Mouse (Mus musculus) neural tube, embryonic 11.5 days (tissue): ENCODE measurements at regions not wholly inside any gene's neighbourhood (a gene's known extent, or its start where the extent isn't known, plus 50 kb on each side); places are given as distances from the start of the nearest gene placed in this dataset.

Source experiments
- ATAC-seq: fragments of 200-750 bp; cut with Nextera tagmentation; 2 replicates; pipeline ENCODE4 v1.8.0; 2017; ENCODE audit warnings: moderate number of reproducible peaks, mild to moderate bottlenecking, moderate TSS enrichment, moderate library complexity; ENCODE audit not compliant: insufficient read depth, low FRiP score, low TSS enrichment
- DNase-seq: peaks from one replicate; pipeline ENCODE4 v3.0.0-alpha.2; 2015; ENCODE audit warnings: low spot score
- H3K27ac ChIP-seq: fragments of 300-500 bp; sonication (generic); 2 replicates; pipeline ENCODE4 v1.5.1; 2014; ENCODE audit warnings: low read depth, mild to moderate bottlenecking, low read length
- H3K27me3 ChIP-seq: fragments of 300-500 bp; sonication (generic); 2 replicates; pipeline ENCODE4 v1.6.1; 2014; ENCODE audit warnings: mild to moderate bottlenecking, low read length, mixed read lengths; ENCODE audit not compliant: control insufficient read depth, insufficient read depth
- H3K36me3 ChIP-seq: fragments of 300-500 bp; sonication (generic); 2 replicates; pipeline ENCODE4 v1.6.1; 2014; ENCODE audit warnings: mild to moderate bottlenecking, low read length, moderate library complexity, mixed read lengths; ENCODE audit not compliant: control insufficient read depth, insufficient read depth
- H3K4me1 ChIP-seq: fragments of 300-500 bp; sonication (generic); 2 replicates; pipeline ENCODE4 v1.6.1; 2014; ENCODE audit warnings: low read length, mixed read lengths; ENCODE audit not compliant: control insufficient read depth, insufficient read depth
- H3K4me2 ChIP-seq: fragments of 300-500 bp; sonication (generic); 2 replicates; pipeline ENCODE4 v1.6.1; 2014; ENCODE audit warnings: low read depth, mild to moderate bottlenecking, moderate library complexity
- H3K4me3 ChIP-seq: fragments of 300-500 bp; sonication (generic); 2 replicates; pipeline ENCODE4 v1.5.1; 2014; ENCODE audit warnings: low read depth, low read length
- H3K9ac ChIP-seq: fragments of 300-500 bp; sonication (generic); 2 replicates; pipeline ENCODE4 v1.6.1; 2014; ENCODE audit warnings: mild to moderate bottlenecking, low read length
- H3K9me3 ChIP-seq: fragments of 300-500 bp; sonication (generic); 2 replicates; pipeline ENCODE4 v1.6.1; 2016; ENCODE audit warnings: low read length; ENCODE audit not compliant: control insufficient read depth
- WGBS: fragments of 180-500 bp; shearing (Covaris S2); extraction: QIAGEN DNeasy Blood & Tissue Kit; methylation state at CpG from one replicate; pipeline ENCODE4 v1.1.7; 2014; 5-methylcytosine and 5-hydroxymethylcytosine counted together

DNA sequence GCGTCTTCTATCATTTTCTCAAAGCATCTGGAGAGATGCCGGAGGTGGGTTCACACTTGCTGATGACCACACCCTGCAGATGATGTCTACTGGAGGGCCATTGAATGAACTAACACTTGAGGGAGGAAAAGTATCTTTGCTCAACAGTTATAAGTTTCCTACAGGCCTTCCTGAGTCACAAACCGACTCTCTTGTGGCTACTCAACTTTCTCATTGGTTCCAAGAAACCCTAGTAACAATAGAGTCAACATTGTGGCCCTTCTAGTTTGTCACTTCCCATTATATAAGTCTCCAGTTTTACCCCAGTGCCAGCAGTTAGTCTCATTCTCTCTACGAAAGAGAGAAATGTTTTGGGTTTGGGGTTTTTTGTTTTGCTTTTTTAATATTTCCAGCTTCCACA, 604.1 kb upstream of the Arid1b start:
- no peak overlapping the region for H3K27ac ChIP-seq
- 88% methylated on average over 4 of the region's 4 CpGs for WGBS
- ATAC-seq (no peak), DNase-seq (no peak)
- no peaks in the 10 kb centered on the region for H3K27me3 ChIP-seq
- no peak overlapping the region for H3K9ac ChIP-seq
- H3K4me3 ChIP-seq = no peak overlapping the region
- no peaks in the 10 kb centered on the region for H3K4me1 ChIP-seq
- no peak overlapping the region for H3K4me2 ChIP-seq
- H3K36me3 ChIP-seq = no peaks in the 10 kb centered on the region
- H3K9me3 ChIP-seq = no peaks in the 10 kb centered on the region

- Histone ChIP-seq H3K4me1 (no peaks in the 10 kb centered on the region), H3K27ac (no peak overlapping the region), H3K4me3 (no peak overlapping the region), H3K36me3 (no peaks in the 10 kb centered on the region), H3K27me3 (no peaks in the 10 kb centered on the region), H3K4me2 (no peak overlapping the region), H3K9ac (no peak overlapping the region), H3K9me3 (no peaks in the 10 kb centered on the region)
- no peak for DNase-seq
- ATAC-seq = no peak
Observed at GRCm38 (mm10) chr17:4390577-4390976, 603.6 kb upstream of the Arid1b start.

DNA sequence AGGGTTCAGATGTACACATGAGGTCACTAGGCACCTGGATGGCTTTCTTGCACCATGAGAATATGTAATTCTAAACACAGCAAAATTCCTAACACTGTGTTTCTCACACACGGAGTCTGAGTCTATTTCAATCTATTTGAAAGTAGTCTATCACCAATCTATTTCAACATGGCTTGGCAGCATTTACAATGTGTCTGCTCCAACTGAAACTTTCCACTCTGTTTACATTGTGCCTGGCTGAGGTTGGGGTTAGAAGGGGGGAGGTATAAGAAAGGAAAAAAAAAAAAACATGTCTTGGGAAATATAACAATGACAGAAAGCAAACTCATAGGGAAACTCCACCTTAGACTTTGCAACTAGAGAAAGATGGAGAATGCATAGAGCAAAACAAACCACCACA, 602.9 kb upstream of the Arid1b start:
- WGBS = 80% methylated on average over 1 of the region's 1 CpGs
- no peak for DNase-seq

GRCm38 (mm10) chr17:4396119-4396518, 598.0 kb upstream of the Arid1b start:
- DNase-seq (no peak), ATAC-seq (no peak)
- no peak overlapping the region for H3K9ac ChIP-seq
- no peaks in the 10 kb centered on the region for H3K36me3 ChIP-seq
- H3K9me3 ChIP-seq = no peaks in the 10 kb centered on the region
- no peaks in the 10 kb centered on the region for H3K4me1 ChIP-seq
- no peak overlapping the region for H3K27ac ChIP-seq
- H3K4me2 ChIP-seq = no peak overlapping the region
- 90% methylated on average over 5 of the region's 5 CpGs for WGBS
- no peaks in the 10 kb centered on the region for H3K27me3 ChIP-seq
- H3K4me3 ChIP-seq = no peak overlapping the region

More for the DNA sequence above, 602.9 kb upstream of the Arid1b start:
- Histone ChIP-seq H3K9ac (no peak overlapping the region), H3K36me3 (no peaks in the 10 kb centered on the region), H3K27me3 (no peaks in the 10 kb centered on the region), H3K9me3 (no peaks in the 10 kb centered on the region), H3K4me3 (no peak overlapping the region), H3K27ac (no peak overlapping the region), H3K4me2 (no peak overlapping the region), H3K4me1 (no peaks in the 10 kb centered on the region)
- no peak for ATAC-seq

GRCm38 (mm10) chr17:4417686-4418085, 576.4 kb upstream of the Arid1b start:
- no peaks in the 10 kb centered on the region for H3K4me1 ChIP-seq
- no peaks in the 10 kb centered on the region for H3K27me3 ChIP-seq
- WGBS = 91% methylated on average over 5 of the region's 5 CpGs
- H3K36me3 ChIP-seq = no peaks in the 10 kb centered on the region
- H3K27ac ChIP-seq = no peak overlapping the region
- no peak overlapping the region for H3K4me2 ChIP-seq
- DNase-seq (no peak), ATAC-seq (no peak)
- H3K9ac ChIP-seq = no peak overlapping the region
- H3K9me3 ChIP-seq = no peaks in the 10 kb centered on the region
- H3K4me3 ChIP-seq = no peak overlapping the region

DNA sequence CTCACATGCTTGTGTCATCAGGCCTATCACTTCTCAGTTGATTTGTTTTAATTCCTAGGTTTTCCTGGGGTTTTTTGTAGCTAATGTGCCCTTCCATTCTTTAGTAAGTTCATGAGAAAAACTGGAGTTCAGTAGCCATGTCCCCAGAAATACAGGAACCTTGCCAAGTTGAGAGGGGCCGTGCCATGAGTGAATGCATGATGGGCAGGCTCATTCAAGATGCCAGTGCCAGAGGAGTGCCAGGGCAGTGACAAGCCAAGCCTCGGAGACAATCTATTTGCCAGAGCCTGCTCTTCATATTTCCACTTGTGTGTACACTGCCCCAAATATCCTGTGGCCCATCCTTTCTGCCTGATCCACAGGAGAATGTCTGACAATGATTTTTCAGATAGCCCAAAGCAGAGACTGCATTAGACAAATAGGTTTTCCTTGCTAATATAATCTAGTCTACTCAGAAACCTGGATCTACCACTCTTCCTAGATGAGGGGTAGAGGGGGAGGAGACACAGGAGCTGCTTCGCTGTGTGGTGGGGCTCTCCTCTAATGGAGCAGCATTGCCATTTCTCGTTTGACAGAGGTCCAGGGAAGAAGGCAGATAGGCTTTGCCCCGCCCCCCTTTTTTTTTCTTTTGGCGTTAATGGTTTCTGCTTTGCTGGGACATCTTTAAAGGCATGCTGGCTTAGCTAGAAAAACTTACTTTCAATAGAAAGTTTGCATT, 569.5 kb upstream of the Arid1b start:
- ATAC-seq = no peak
- WGBS = 65% methylated on average over 6 of the region's 6 CpGs

DNA sequence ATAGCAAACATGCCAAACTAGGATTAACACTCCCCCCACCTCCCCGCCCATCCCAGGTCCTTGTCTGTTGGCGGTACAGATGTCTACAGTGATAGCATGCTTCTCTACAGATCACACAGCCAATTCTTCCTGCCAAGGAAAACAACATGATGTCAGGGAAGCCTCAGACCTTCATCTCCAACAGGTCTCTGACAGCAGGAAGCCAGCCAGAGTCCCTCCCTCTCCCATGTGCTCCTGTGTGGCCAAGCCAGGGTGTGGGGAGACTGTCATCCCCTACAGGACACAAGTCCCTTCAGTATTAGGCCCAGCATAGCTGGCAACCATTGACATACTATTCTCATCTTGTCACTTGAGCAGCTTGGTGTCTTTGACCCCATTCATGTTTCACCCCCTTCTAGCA, 568.8 kb upstream of the Arid1b start:
- DNase-seq = no peak
- H3K4me3 ChIP-seq = no peak overlapping the region
- H3K27me3 ChIP-seq = no peaks in the 10 kb centered on the region
- H3K4me1 ChIP-seq = no peaks in the 10 kb centered on the region
- H3K36me3 ChIP-seq = no peaks in the 10 kb centered on the region
- H3K4me2 ChIP-seq = no peak overlapping the region
- H3K9me3 ChIP-seq = no peaks in the 10 kb centered on the region
- no peak overlapping the region for H3K9ac ChIP-seq
- WGBS = 94% methylated on average over 2 of the region's 2 CpGs
- ATAC-seq = no peak
- H3K27ac ChIP-seq = no peak overlapping the region

More for the DNA sequence above, 569.5 kb upstream of the Arid1b start:
- Histone ChIP-seq H3K4me2 (no peak overlapping the region), H3K4me3 (no peak overlapping the region), H3K27ac (no peak overlapping the region), H3K9ac (no peak overlapping the region), H3K4me1 (no peaks in the 10 kb centered on the region), H3K36me3 (no peaks in the 10 kb centered on the region), H3K27me3 (no peaks in the 10 kb centered on the region), H3K9me3 (no peaks in the 10 kb centered on the region)
- no peak for DNase-seq

GRCm38 (mm10) chr17:4429036-4429435, 565.1 kb upstream of the Arid1b start:
- ATAC-seq (no peak), DNase-seq (no peak)
- Histone ChIP-seq H3K9ac (no peak overlapping the region), H3K4me1 (no peaks in the 10 kb centered on the region), H3K27ac (no peak overlapping the region), H3K27me3 (no peaks in the 10 kb centered on the region), H3K4me2 (no peak overlapping the region), H3K36me3 (no peaks in the 10 kb centered on the region), H3K4me3 (no peak overlapping the region), H3K9me3 (no peaks in the 10 kb centered on the region)
- WGBS = 61% methylated on average over 2 of the region's 2 CpGs

DNA sequence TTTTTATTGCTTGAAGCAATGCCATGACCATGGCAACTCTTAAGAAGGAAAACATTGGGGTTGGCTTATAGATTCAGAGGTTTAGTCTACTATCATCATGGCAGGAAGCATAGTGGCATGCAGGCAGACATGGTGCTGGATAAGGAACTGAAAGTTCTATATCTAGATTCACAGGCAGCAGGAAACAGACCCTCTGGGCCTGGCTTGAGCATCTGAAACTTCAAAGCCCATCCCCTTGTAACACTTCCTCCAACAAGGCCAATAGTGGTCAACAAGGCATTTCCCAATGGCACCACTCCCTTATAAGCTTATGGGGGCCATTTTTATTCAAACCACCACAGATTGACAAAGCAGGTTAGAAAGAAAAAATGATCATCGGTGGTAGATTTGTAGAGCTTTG, 548.5 kb upstream of the Arid1b start:
- 97% methylated on average over 1 of the region's 1 CpGs for WGBS
- no peaks in the 10 kb centered on the region for H3K9me3 ChIP-seq

More for the DNA sequence above, 548.5 kb upstream of the Arid1b start:
- no peak overlapping the region for H3K27ac ChIP-seq
- DNase-seq = no peak
- H3K4me3 ChIP-seq = no peak overlapping the region
- ATAC-seq = no peak
- H3K4me2 ChIP-seq = no peak overlapping the region
- H3K27me3 ChIP-seq = no peaks in the 10 kb centered on the region
- H3K36me3 ChIP-seq = no peaks in the 10 kb centered on the region
- H3K9ac ChIP-seq = no peak overlapping the region
- no peaks in the 10 kb centered on the region for H3K4me1 ChIP-seq
